Mouse (Mus musculus) myocyte (in vitro differentiated cells): ENCODE measurements at regions not wholly inside any gene's neighbourhood (a gene's known extent, or its start where the extent isn't known, plus 50 kb on each side); places are given as distances from the start of the nearest gene placed in this dataset.

Experiments used
- H3K27me3 ChIP-seq: one replicate; pipeline ENCODE4 v1.6.1; 2011; ENCODE audit not compliant: control insufficient read depth, insufficient read depth, insufficient read length
- H3K36me3 ChIP-seq: one replicate; pipeline ENCODE4 v1.6.1; 2011; ENCODE audit not compliant: control insufficient read depth, insufficient read depth
- H3K4me2 ChIP-seq: one replicate; pipeline ENCODE4 v1.6.1; 2011; ENCODE audit warnings: low read depth, control low read depth
- H3K4me3 ChIP-seq: one replicate; pipeline ENCODE4 v1.5.1; 2011; ENCODE audit warnings: mild to moderate bottlenecking, control low read depth, moderate library complexity
- H3K79me2 ChIP-seq: one replicate; pipeline ENCODE4 v1.6.1; 2011; ENCODE audit not compliant: control insufficient read depth, insufficient read depth
- H3ac ChIP-seq: one replicate; pipeline ENCODE4 v1.6.1; 2011; ENCODE audit not compliant: control insufficient read depth, insufficient read length
- CEBPB ChIP-seq: IDR thresholded peaks from 2 replicates; pipeline ENCODE4 v1.6.1; 2011; ENCODE audit warnings: mild to moderate bottlenecking, moderate library complexity; ENCODE audit not compliant: poor library complexity, insufficient read depth, severe bottlenecking
- E2F4 ChIP-seq: IDR thresholded peaks from one replicate; pipeline ENCODE4 v1.6.1; 2011; ENCODE audit warnings: mild to moderate bottlenecking, control low read depth, moderate library complexity; ENCODE audit not compliant: insufficient read depth
- MAX ChIP-seq: IDR thresholded peaks from one replicate; pipeline ENCODE4 v1.6.1; 2011; ENCODE audit warnings: low read depth, mild to moderate bottlenecking, control low read depth
- MYOD1 ChIP-seq, 3 experiments: IDR thresholded peaks; one replicate each; pipeline ENCODE4 v1.6.1; 2011; ENCODE audit warnings: control low read depth in 2 of 3, low read depth in 2 of 3, mild to moderate bottlenecking in 2 of 3, moderate library complexity in 1 of 3; ENCODE audit not compliant: insufficient read length in 2 of 3, control insufficient read depth in 1 of 3
- MYOG ChIP-seq, 3 experiments: IDR thresholded peaks; one replicate each; pipeline ENCODE4 v1.6.1; 2011; ENCODE audit warnings: control low read depth in 2 of 3, low read depth in 2 of 3, mild to moderate bottlenecking in 2 of 3; ENCODE audit not compliant: insufficient read length in 2 of 3, control insufficient read depth in 1 of 3, insufficient read depth in 1 of 3
- POLR2A ChIP-seq: IDR thresholded peaks from one replicate; pipeline ENCODE4 v1.6.1; 2011; ENCODE audit warnings: low read depth, mild to moderate bottlenecking, control low read depth, moderate library complexity; ENCODE audit not compliant: insufficient read length
- POLR2AphosphoS2 ChIP-seq: IDR thresholded peaks from one replicate; pipeline ENCODE4 v1.6.1; 2011; ENCODE audit warnings: low read depth, control low read depth; ENCODE audit not compliant: insufficient read length
- REST ChIP-seq: IDR thresholded peaks from one replicate; pipeline ENCODE4 v1.6.1; 2011; ENCODE audit warnings: mild to moderate bottlenecking, control low read depth, moderate library complexity; ENCODE audit not compliant: insufficient read depth, insufficient read length
- SRF ChIP-seq: IDR thresholded peaks from one replicate; pipeline ENCODE4 v1.6.1; 2011; ENCODE audit warnings: low read depth; ENCODE audit not compliant: control insufficient read depth, insufficient read length
- TCF12 ChIP-seq: IDR thresholded peaks from one replicate; pipeline ENCODE4 v1.6.1; 2011; ENCODE audit warnings: mild to moderate bottlenecking, control low read depth; ENCODE audit not compliant: poor library complexity, insufficient read depth, severe bottlenecking
- TCF3 ChIP-seq: IDR thresholded peaks from one replicate; pipeline ENCODE4 v1.6.1; 2011; ENCODE audit warnings: low read depth, control low read depth; ENCODE audit not compliant: insufficient read length
- USF1 ChIP-seq: IDR thresholded peaks from one replicate; pipeline ENCODE4 v1.6.1; 2011; ENCODE audit warnings: low read depth, mild to moderate bottlenecking, control low read depth, moderate library complexity

DNA sequence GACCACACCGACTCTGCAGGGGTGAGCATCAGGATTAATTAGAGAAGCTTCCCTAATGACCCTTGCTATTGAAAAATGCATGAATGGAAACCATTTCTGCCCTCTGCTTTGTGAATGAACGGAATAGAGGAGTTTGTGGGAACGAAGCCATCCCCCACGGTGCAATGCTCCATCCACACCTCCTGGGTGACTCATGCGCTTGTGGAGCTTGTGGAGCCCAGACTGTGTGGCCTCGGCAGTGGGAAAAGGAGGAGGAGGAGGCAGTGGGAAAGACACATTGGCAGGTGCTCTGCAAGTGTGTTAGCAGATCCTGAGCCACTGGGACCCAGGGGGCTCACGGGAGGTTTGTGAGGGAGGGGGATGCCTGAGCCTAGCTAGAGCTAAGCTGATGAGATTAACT is 251.9 kb downstream of the Abcc12 start:
- Histone ChIP-seq H3K4me3 (no peak overlapping the region), H3K27me3 (no peaks in the 10 kb centered on the region), H3K79me2 (no peaks in the 10 kb centered on the region), H3K36me3 (no peaks in the 10 kb centered on the region), H3ac (no peak overlapping the region), H3K4me2 (no peak overlapping the region)
- TF ChIP-seq TCF12 (no peak), SRF (no peak), REST (no peak), TCF3 (no peak), MYOG (IDR thresholded peaks at IDR 0.05; ENCODE audit: control insufficient read depth in 1 of 3, insufficient read depth in 1 of 3, insufficient read length in 2 of 3, low read depth in 2 of 3) (no peak), CEBPB (no peak), POLR2AphosphoS2 (no peak), MYOD1 (IDR thresholded peaks at IDR 0.05; ENCODE audit: control insufficient read depth in 1 of 3, insufficient read length in 2 of 3, low read depth in 2 of 3) (no peak), E2F4 (no peak), MAX (no peak)

DNA sequence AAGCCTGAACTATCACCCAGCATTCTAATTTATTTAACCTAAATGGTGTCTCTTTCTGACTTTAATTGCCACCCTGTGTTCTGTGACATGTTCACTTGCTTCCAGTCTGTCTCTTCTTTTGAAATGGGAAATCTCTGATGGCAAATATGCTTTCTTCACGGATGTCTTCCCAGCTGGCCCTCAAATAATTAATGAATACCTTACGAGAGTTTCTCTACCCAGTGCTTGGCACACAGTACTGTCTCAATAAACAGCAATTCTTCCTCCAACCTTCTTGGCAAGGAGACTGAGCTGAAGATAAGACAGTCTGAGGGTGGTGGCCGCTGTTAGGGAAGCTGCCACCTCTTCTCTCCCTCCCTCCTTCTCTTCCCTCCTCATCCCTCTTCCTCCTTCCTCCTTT is 252.5 kb downstream of the Abcc12 start:
- Histone ChIP-seq H3ac (no peak overlapping the region), H3K4me3 (no peak overlapping the region), H3K79me2 (no peaks in the 10 kb centered on the region), H3K4me2 (no peak overlapping the region), H3K27me3 (no peaks in the 10 kb centered on the region), H3K36me3 (no peaks in the 10 kb centered on the region)
- TF ChIP-seq USF1 (no peak), MAX (no peak), E2F4 (no peak), MYOD1 (IDR thresholded peaks at IDR 0.05; ENCODE audit: control insufficient read depth in 1 of 3, insufficient read length in 2 of 3, low read depth in 2 of 3) (no peak), TCF12 (no peak), CEBPB (no peak), SRF (no peak), TCF3 (no peak), REST (no peak), POLR2AphosphoS2 (no peak), MYOG (IDR thresholded peaks at IDR 0.05; ENCODE audit: control insufficient read depth in 1 of 3, insufficient read depth in 1 of 3, insufficient read length in 2 of 3, low read depth in 2 of 3) (no peak), POLR2A (no peak)

DNA sequence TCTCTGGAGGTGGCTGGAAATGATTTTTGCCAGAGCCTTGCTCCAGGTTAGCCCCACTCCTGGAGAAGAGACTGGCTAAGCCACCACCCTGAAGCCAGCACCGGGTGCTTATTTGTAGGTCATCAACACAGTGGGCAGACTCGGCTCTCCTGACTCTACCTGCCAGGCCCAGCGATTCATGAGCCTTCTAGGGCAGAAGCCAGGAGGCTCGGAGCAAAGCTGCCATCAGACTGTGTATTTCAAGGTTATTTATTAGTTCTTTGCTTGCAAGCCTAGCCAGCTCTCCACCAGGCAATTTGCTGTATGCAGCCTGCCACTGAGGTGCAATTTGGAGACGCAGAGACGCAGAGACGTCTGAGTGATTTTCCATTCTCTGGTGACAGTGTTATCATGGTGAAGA is 255.4 kb downstream of the Abcc12 start:
- Histone ChIP-seq H3ac (no peak overlapping the region), H3K27me3 (no peaks in the 10 kb centered on the region), H3K4me3 (no peak overlapping the region), H3K4me2 (no peak overlapping the region), H3K79me2 (no peaks in the 10 kb centered on the region), H3K36me3 (no peaks in the 10 kb centered on the region)
- TF ChIP-seq REST (no peak), TCF12 (no peak), CEBPB (no peak), SRF (no peak)

DNA sequence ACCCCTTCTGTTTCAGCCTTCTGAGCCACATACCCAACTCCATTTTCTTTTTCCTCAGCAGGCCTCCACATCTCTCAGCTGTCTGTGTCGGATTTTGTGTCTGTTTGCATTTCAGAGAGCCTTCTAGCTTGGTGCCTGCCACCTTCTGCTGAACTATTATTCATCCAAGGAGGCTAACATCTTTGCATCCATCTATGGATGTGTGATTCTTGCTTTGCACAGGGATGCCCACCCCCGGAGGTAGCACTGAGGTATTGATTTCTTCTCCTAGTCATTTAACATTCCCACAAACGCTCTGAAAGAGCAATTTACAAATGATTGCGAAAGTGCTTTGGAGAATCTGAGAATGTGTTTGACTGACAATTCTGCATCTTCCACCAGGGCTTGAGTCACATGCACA is 255.9 kb downstream of the Abcc12 start:
- Histone ChIP-seq H3ac (no peak overlapping the region), H3K4me3 (no peak overlapping the region), H3K79me2 (no peaks in the 10 kb centered on the region), H3K4me2 (no peak overlapping the region), H3K36me3 (no peaks in the 10 kb centered on the region), H3K27me3 (no peaks in the 10 kb centered on the region)
- TF ChIP-seq MAX (no peak), CEBPB (0 out of 2 replicates have a peak, but pooled peaks have one; percentile 20)

DNA sequence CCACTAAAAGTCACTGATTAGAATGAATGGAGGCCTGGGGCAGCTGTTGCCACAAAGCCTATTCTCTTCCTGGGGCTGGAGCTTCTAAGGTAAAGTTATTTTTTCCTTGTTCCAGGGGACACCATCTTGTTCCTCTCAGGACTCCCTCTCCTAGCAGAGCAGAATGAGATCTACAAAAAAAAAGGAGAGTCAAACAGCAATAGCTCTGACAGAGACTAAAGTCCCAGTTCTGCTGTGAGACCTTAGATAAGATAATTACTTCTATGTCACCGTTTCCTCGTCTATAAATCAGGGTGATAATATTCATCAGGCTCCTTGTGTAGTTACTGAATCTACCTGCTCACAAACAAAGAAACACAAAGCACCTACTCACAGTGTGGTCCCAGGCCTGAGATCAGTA is 256.7 kb downstream of the Abcc12 start:
- no peak overlapping the region for H3K4me3 ChIP-seq
- no peaks in the 10 kb centered on the region for H3K27me3 ChIP-seq
- H3K36me3 ChIP-seq = no peaks in the 10 kb centered on the region
- H3K4me2 ChIP-seq = no peak overlapping the region
- TF ChIP-seq E2F4 (no peak), MAX (no peak), POLR2AphosphoS2 (no peak), REST (no peak), POLR2A (no peak), TCF12 (no peak), SRF (no peak), TCF3 (no peak), MYOG (IDR thresholded peaks at IDR 0.05; ENCODE audit: control insufficient read depth in 1 of 3, insufficient read depth in 1 of 3, insufficient read length in 2 of 3, low read depth in 2 of 3) (no peak), MYOD1 (IDR thresholded peaks at IDR 0.05; ENCODE audit: control insufficient read depth in 1 of 3, insufficient read length in 2 of 3, low read depth in 2 of 3) (no peak), USF1 (no peak), CEBPB (no peak)
- H3ac ChIP-seq = no peak overlapping the region
- H3K79me2 ChIP-seq = no peaks in the 10 kb centered on the region

DNA sequence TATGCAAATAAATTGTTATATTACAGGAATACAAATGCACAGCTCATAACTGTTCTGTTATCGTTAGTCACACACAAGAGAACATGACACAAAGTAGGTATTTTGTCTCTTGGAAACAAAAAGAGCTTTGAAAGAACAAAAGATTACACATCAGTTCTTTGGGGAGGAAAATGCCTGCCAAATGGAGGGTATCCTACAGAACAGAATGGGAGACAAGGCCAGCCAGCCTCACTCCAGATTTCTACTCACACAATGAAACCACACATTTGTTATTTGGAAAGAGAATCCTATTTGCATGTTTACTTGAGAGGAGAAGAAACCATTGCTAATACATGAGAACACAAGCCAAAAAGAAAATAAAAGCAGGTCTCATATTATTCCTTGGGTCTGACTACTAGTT is 258.0 kb downstream of the Abcc12 start:
- Histone ChIP-seq H3K36me3 (no peaks in the 10 kb centered on the region), H3K4me3 (no peak overlapping the region), H3K27me3 (no peaks in the 10 kb centered on the region), H3K4me2 (no peak overlapping the region), H3ac (no peak overlapping the region), H3K79me2 (no peaks in the 10 kb centered on the region)
- TF ChIP-seq REST = no peak
- no peak for TF ChIP-seq POLR2AphosphoS2
- no peak for TF ChIP-seq USF1
- no peak for TF ChIP-seq POLR2A
- TF ChIP-seq E2F4 = no peak
- TF ChIP-seq CEBPB = no peak
- no peak for TF ChIP-seq SRF
- no peak for TF ChIP-seq TCF12
- no peak for TF ChIP-seq MAX
- TF ChIP-seq TCF3 = no peak
- TF ChIP-seq MYOD1 (IDR thresholded peaks at IDR 0.05; ENCODE audit: control insufficient read depth in 1 of 3, insufficient read length in 2 of 3, low read depth in 2 of 3) = no peak
- TF ChIP-seq MYOG (IDR thresholded peaks at IDR 0.05; ENCODE audit: control insufficient read depth in 1 of 3, insufficient read depth in 1 of 3, insufficient read length in 2 of 3, low read depth in 2 of 3) = no peak
